Mouse (Mus musculus) gastrocnemius, adult 2 months (tissue): ENCODE measurements around the gene Fam118a. TPM values are rescaled to one million over a fixed set of nuclear protein-coding genes. Genes with fewer than 3 reads are reported as not detected.

ENCODE experiments used
- DNase-seq: peaks from one replicate; pipeline ENCODE4 v3.0.0; 2022
- H3K27ac ChIP-seq: fragments of 200-600 bp; 2 replicates; pipeline ENCODE4 v1.8.1; 2022; ENCODE audit warnings: mild to moderate bottlenecking
- H3K4me3 ChIP-seq: fragments of 200-600 bp; 2 replicates; pipeline ENCODE4 v1.8.1; 2022; ENCODE audit warnings: mild to moderate bottlenecking, moderate library complexity
- CTCF ChIP-seq: fragments of 200-600 bp; IDR thresholded peaks from 2 replicates; pipeline ENCODE4 v1.8.1; 2022; ENCODE audit warnings: antibody characterized with exemption, mild to moderate bottlenecking, moderate library complexity
- intact Hi-C: fragments of 180-260 bp; cut with DNase I; formaldehyde crosslinking; loops from one replicate; pipeline ENCODE4 v1.15.1; 2025
- total RNA-seq, 2 experiments: library from RNA; stranded (reverse); gene quantifications; 2 replicates each; pipeline ENCODE4 v1.2.3; 2021

The Fam118a gene
- total RNA-seq, 2 experiments from 2014 or later = 4.7 to 5.9 TPM

GRCm38 (mm10) chr15:84989771-84990170 lies 39.0 kb upstream of the Fam118a start:
- DNase-seq = no peak
- Histone ChIP-seq H3K27ac (no peak overlapping the region), H3K4me3 (no peak overlapping the region)
- intact Hi-C loops = loop anchor here (5.0 to 10.0 kb wide), 3 partner anchors 67 to 795 kb away; partner anchors contain the start of genes Gm29666, Nup50, Phf21b and Samm50
- TF ChIP-seq CTCF = no peak

- no peak overlapping the region for H3K27ac ChIP-seq
- DNase-seq = no peak
- intact Hi-C loops = loop anchor here (5.0 kb wide), 1 partner anchor 137 kb away; the partner anchor contains the start of gene Phf21b
Observed at GRCm38 (mm10) chr15:84994498-84994897, 34.2 kb upstream of the Fam118a start.

GRCm38 (mm10) chr15:84995041-84995440 lies 33.7 kb upstream of the Fam118a start:
- Histone ChIP-seq H3K4me3 (no peak overlapping the region), H3K27ac (0 out of 2 replicates have a peak overlapping the region, but pooled peaks have one; percentile 28)
- intact Hi-C loops = loop anchor here (5.0 kb wide), 1 partner anchor 238 kb away; no protein-coding TSS in a partner anchor
- DNase-seq = no peak
- no peak for TF ChIP-seq CTCF

More at GRCm38 (mm10) chr15:84994498-84994897, 34.2 kb upstream of the Fam118a start:
- H3K4me3 ChIP-seq = no peak overlapping the region
- TF ChIP-seq CTCF = no peak

- intact Hi-C loops = loop anchor here (2.0 to 5.0 kb wide), 2 partner anchors 71 to 239 kb away; no protein-coding TSS in a partner anchor
- TF ChIP-seq CTCF = peak; percentile 82
- peak; percentile 84 for DNase-seq
- H3K27ac ChIP-seq = no peak overlapping the region
- H3K4me3 ChIP-seq = no peak overlapping the region
Observed at GRCm38 (mm10) chr15:84995967-84996366, 32.8 kb upstream of the Fam118a start.

DNA sequence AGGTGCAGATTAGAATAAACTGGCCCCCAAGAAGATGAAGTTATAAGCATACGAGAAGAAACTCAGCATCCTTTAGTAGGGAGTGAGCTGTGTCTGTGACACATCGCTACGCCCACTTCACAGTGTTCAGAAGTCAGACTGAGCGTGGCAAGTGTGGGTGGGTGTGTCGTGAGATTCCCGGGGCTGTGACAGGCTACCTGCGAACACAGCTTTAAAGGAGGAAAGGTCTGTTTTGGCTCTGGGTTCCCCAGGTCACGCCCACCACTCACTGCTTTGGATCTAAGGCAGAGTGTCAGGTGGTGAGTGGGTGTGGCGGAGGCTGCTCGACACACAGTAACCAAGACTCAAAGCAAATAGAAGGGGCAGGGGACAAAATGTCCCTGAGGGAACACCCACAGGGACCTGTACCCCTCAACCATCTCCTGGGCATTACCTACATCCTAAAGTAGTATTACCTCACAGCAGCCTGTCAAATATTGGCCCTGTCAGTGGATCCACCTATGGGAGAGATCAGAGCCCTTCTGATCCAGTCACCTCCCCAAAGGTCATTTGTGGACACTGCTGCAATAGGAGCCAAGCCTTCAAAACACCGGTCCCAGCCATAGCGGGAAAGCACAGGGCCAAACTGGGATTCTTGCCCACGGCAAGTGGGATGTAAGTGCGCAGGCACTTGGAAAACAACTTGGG lies 30.8 kb upstream of the Fam118a start:
- DNase-seq = no peak
- TF ChIP-seq CTCF = no peak
- Histone ChIP-seq H3K4me3 (no peak overlapping the region), H3K27ac (no peak overlapping the region)
- intact Hi-C loops = loop anchor here (2.0 to 5.0 kb wide), 2 partner anchors 73 to 241 kb away; no protein-coding TSS in a partner anchor

DNA sequence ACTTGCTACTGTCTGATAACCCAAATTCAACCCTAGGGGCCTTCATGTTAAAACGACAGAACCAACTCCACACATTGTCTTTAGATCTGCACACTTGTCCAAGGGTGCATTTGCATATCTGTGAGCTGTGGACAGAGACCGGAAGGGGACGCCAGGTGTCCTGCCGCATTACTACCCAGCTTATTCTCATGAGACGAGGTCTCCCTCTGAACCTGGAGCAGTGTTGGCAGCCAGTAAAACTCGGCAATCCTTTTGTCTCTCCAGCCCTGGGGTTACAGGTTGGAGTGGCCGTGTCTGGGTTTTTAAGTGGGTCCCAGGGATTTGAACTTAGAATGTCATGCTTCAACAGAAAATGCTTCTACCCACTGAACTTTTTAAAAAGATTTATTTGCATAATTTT lies 28.8 kb upstream of the Fam118a start:
- Histone ChIP-seq H3K4me3 (no peak overlapping the region), H3K27ac (no peak overlapping the region)
- intact Hi-C loops = loop anchor here (2.0 to 5.0 kb wide), 2 partner anchors 37 to 243 kb away; no protein-coding TSS in a partner anchor
- no peak for DNase-seq
- TF ChIP-seq CTCF = no peak

DNA sequence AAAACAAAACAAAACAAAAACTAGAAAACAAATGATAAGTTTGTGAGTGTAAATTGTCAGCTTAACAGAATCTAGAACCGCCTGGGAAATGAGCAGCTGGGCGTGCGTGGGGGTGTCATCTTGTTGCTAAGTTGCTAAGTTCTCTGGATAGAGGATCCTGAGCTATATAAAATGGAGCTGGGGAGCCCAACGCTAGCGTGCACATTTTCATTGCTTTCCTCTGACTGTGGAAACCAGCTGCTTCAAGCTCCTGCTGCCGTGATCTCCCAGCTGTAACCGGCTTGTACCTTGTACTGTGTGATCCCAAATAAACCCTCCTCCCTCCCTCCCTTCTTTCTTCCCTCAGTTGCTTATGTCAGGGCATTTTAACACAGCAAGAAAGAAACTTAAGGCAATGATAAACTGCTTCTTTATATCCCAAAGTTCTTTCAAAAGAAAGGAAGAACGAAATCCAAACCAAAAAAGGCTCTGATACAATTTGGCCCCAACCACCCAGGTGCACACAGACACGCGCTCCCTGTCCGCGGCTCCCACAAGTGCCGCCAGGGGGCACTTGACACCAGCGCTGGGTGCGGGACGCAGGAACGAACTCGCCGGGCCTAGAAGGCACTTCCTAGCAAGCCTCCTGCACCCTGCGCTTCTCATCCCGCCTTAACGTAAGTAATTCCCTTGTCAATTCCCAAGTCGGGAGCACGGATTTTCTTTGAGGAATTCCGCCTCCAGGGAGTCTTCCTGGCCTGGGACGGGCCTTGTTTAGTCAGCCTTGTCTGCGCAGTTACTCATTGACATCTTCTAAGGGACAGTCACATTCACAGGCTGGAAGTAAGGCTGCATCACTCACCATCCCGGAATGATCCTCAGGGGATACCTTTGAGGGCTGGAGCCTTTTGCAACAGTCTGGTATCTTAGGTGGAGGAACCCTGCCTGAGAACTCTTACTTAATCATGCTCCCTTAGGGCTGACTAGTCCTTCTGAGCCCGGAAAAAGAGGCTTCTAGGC lies 27.5 kb upstream of the Fam118a start:
- intact Hi-C loops = loop anchor here (1.0 to 2.0 kb wide), 3 partner anchors 36 to 73 kb away; no protein-coding TSS in a partner anchor
- DNase-seq = peak; percentile 86
- no peak; the same call in 1 of the 2 replicates for TF ChIP-seq CTCF
- no peak overlapping the region for H3K27ac ChIP-seq
- H3K4me3 ChIP-seq = no peak overlapping the region

DNA sequence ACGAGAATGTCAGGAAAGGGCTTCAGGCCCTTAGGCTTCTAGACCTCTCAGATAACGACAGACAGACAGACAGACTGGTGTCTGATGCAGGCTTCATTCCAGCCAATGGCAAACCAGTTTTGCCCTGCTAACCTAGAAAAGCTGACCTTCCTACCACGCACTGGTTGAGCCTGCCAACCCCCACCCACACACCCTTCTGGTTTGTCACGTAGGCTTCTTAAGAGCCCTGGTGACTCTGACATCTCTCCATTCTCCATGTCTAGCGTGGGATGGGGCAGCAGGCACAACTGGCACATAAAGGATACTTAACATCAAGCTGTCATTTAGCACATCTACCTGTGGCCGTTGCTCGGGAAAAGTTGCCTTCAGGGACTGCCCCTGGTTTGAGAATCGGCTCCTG lies 19.1 kb upstream of the Fam118a start:
- Histone ChIP-seq H3K4me3 (no peak overlapping the region), H3K27ac (no peak overlapping the region)
- no peak for TF ChIP-seq CTCF
- intact Hi-C loops = no loop called here
- no peak for DNase-seq

DNA sequence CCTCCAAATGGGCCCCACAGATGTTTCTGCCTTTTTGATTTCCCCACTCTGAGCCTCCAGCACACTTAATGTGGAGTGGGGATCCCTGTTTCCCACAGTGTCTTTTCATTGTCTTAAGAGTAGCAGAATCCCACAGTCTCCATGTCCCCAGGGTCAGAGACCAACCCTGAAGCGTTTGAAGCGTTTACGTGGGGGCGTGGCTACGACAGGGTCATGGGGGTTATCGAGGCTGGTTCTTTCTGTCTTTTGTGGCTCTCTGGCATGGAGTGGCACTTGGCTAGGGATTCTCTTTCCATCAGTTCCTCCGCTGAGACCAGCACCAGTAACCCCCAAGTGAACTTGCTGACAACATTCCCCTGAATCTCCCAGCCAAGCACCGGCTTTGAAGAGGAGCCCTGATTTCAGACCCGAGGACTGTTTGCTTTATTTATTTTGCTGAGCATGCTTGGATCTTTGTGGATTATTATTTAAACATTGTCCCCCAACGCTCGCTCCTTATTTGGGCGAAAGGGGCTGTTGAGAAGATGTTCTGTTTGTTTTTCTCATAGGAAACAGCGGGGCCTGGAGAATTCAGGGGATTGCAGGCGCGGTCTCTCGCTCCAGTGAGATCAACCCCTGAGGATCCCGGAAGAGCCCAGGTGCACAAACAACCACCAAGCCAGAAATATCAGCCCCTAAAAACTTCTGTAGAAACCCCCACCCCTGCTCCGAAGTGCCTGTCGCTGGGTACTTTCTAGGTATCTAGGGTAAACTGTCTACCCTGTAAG lies 16.7 kb upstream of the Fam118a start:
- DNase-seq = no peak
- Histone ChIP-seq H3K4me3 (peak overlapping the region; percentile 45), H3K27ac (peak overlapping the region; percentile 41)
- TF ChIP-seq CTCF = no peak
- intact Hi-C loops = no loop called here

- no peak for TF ChIP-seq CTCF
- Histone ChIP-seq H3K27ac (no peak overlapping the region), H3K4me3 (peak overlapping the region; percentile 45)
- intact Hi-C loops = no loop called here
- no peak for DNase-seq
Observed at GRCm38 (mm10) chr15:85012662-85013054, 16.1 kb upstream of the Fam118a start.

DNA sequence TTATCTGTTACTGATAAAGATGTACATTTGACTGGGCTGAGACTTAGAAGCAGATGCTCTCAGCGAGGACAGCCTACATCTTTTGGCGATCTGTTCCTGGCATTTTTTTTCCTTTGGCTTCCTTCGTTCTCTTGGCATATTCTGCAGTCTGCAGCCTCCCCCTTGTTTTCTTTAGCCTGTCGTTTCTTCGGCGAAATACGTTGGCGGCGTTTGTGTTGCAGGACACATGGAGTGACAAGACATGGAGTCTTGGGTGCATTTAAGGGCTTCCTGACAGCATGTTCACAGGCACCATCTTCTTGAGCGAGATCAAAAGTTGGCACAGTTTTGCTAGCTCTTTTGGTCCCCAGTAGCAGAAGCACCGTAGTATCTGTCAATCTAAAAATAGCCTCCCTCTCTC lies 13.0 kb upstream of the Fam118a start:
- Histone ChIP-seq H3K27ac (no peak overlapping the region), H3K4me3 (no peak overlapping the region)
- intact Hi-C loops = no loop called here
- DNase-seq = peak; percentile 5
- TF ChIP-seq CTCF = no peak
